Mouse (Mus musculus) forebrain, embryonic 12.5 days (tissue): ENCODE measurements at regions not wholly inside any gene's neighbourhood (a gene's known extent, or its start where the extent isn't known, plus 50 kb on each side); places are given as distances from the start of the nearest gene placed in this dataset.
A peak's percentile ranks its signal among the peaks of the same experiment; 100 is the strongest.

ENCODE experiments used
- ATAC-seq: fragments of 200-750 bp; cut with Nextera tagmentation; 2 replicates; pipeline ENCODE4 v1.8.0; 2017; ENCODE audit warnings: moderate TSS enrichment; ENCODE audit not compliant: low FRiP score
- H3K27ac ChIP-seq: fragments of 300-500 bp; sonication (generic); 2 replicates; pipeline ENCODE4 v1.5.1; 2016; ENCODE audit warnings: mild to moderate bottlenecking
- H3K27me3 ChIP-seq: fragments of 300-500 bp; sonication (generic); 2 replicates; pipeline ENCODE4 v1.6.1; 2016; ENCODE audit warnings: mild to moderate bottlenecking
- H3K36me3 ChIP-seq: fragments of 300-500 bp; sonication (generic); replicated peaks from 2 replicates; pipeline ENCODE4 v1.6.1; 2016; ENCODE audit warnings: mild to moderate bottlenecking
- H3K4me1 ChIP-seq: fragments of 300-500 bp; sonication (generic); 2 replicates; pipeline ENCODE4 v1.6.1; 2016
- H3K4me2 ChIP-seq: fragments of 300-500 bp; sonication (generic); 2 replicates; pipeline ENCODE4 v1.6.1; 2016; ENCODE audit warnings: mild to moderate bottlenecking, moderate library complexity
- H3K4me3 ChIP-seq: fragments of 300-500 bp; sonication (generic); replicated peaks from 2 replicates; pipeline ENCODE4 v1.5.1; 2016; ENCODE audit warnings: mild to moderate bottlenecking
- H3K9ac ChIP-seq: fragments of 300-500 bp; sonication (generic); 2 replicates; pipeline ENCODE4 v1.6.1; 2016; ENCODE audit warnings: mild to moderate bottlenecking
- H3K9me3 ChIP-seq: fragments of 300-500 bp; sonication (generic); 2 replicates; pipeline ENCODE4 v1.6.1; 2016
- WGBS: fragments of 180-500 bp; shearing (Covaris S2); methylation state at CpG from one replicate; pipeline ENCODE4 v1.1.7; 2016; 5-methylcytosine and 5-hydroxymethylcytosine counted together

GRCm38 (mm10) chr15:59154407-59155288 lies 265.6 kb downstream of the Gm49356 start:
- 0 out of 2 replicates have a peak, but pooled peaks cover 2% of the 10 kb centered on the region for H3K27me3 ChIP-seq
- peaks cover 23% of the 10 kb centered on the region for H3K4me1 ChIP-seq
- H3K4me2 ChIP-seq: peak overlapping the region; percentile 15; the same call in 1 of the 2 replicates
- H3K9me3 ChIP-seq: no peaks in the 10 kb centered on the region
- no peak overlapping the region for H3K4me3 ChIP-seq
- peak overlapping the region; percentile 78 for H3K27ac ChIP-seq
- no peaks in the 10 kb centered on the region for H3K36me3 ChIP-seq
- WGBS: 6% methylated on average over 6 of the region's 6 CpGs
- peak overlapping the region; percentile 27 for H3K9ac ChIP-seq
- peak; percentile 73 for ATAC-seq

GRCm38 (mm10) chr15:59155289-59155623 lies 266.2 kb downstream of the Gm49356 start:
- no peak for ATAC-seq
- no peak overlapping the region; the same call in 1 of the 2 replicates for H3K27ac ChIP-seq
- H3K27me3 ChIP-seq: 0 out of 2 replicates have a peak, but pooled peaks cover 2% of the 10 kb centered on the region
- peaks cover 23% of the 10 kb centered on the region for H3K4me1 ChIP-seq
- H3K4me2 ChIP-seq: no peak overlapping the region
- H3K9ac ChIP-seq: no peak overlapping the region
- no peaks in the 10 kb centered on the region for H3K36me3 ChIP-seq
- H3K4me3 ChIP-seq: no peak overlapping the region
- no peaks in the 10 kb centered on the region for H3K9me3 ChIP-seq

GRCm38 (mm10) chr15:59156328-59156727 lies 267.2 kb downstream of the Gm49356 start:
- Histone ChIP-seq H3K27me3 (0 out of 2 replicates have a peak, but pooled peaks cover 2% of the 10 kb centered on the region), H3K4me1 (peaks cover 23% of the 10 kb centered on the region), H3K36me3 (no peaks in the 10 kb centered on the region), H3K27ac (no peak overlapping the region), H3K9me3 (no peaks in the 10 kb centered on the region), H3K9ac (no peak overlapping the region), H3K4me3 (no peak overlapping the region), H3K4me2 (no peak overlapping the region)
- no peak for ATAC-seq
- WGBS: 90% methylated on average over 7 of the region's 7 CpGs

GRCm38 (mm10) chr15:59158760-59159159 lies 269.7 kb downstream of the Gm49356 start:
- H3K27ac ChIP-seq: no peak overlapping the region
- H3K9me3 ChIP-seq: no peaks in the 10 kb centered on the region
- no peak overlapping the region for H3K9ac ChIP-seq
- 0 out of 2 replicates have a peak, but pooled peaks cover 2% of the 10 kb centered on the region for H3K27me3 ChIP-seq
- no peaks in the 10 kb centered on the region for H3K36me3 ChIP-seq
- H3K4me2 ChIP-seq: no peak overlapping the region
- 94% methylated on average over 4 of the region's 4 CpGs for WGBS
- H3K4me1 ChIP-seq: peaks cover 16% of the 10 kb centered on the region
- H3K4me3 ChIP-seq: no peak overlapping the region
- no peak for ATAC-seq

GRCm38 (mm10) chr15:59160931-59161920 lies 272.1 kb downstream of the Gm49356 start:
- Histone ChIP-seq H3K4me1 (no peaks in the 10 kb centered on the region), H3K4me3 (no peak overlapping the region), H3K27me3 (0 out of 2 replicates have a peak, but pooled peaks cover 2% of the 10 kb centered on the region), H3K4me2 (no peak overlapping the region), H3K9ac (no peak overlapping the region), H3K36me3 (no peaks in the 10 kb centered on the region), H3K9me3 (no peaks in the 10 kb centered on the region), H3K27ac (no peak overlapping the region)
- ATAC-seq: no peak
- 94% methylated on average over 16 of the region's 17 CpGs for WGBS

- no peak overlapping the region for H3K4me2 ChIP-seq
- H3K36me3 ChIP-seq: no peaks in the 10 kb centered on the region
- H3K9me3 ChIP-seq: peaks cover 5% of the 10 kb centered on the region; the same call in 1 of the 2 replicates
- H3K4me3 ChIP-seq: no peak overlapping the region
- no peak overlapping the region for H3K9ac ChIP-seq
- 87% methylated on average over 8 of the region's 8 CpGs for whole genome bisulfite sequencing
- H3K27ac ChIP-seq: no peak overlapping the region
- no peak for ATAC-seq
- H3K27me3 ChIP-seq: 0 out of 2 replicates have a peak, but pooled peaks cover 4% of the 10 kb centered on the region
- 0 out of 2 replicates have a peak, but pooled peaks cover 5% of the 10 kb centered on the region for H3K4me1 ChIP-seq
Measured at GRCm38 (mm10) chr15:59167937-59168659, 279.0 kb downstream of the Gm49356 start.

- Histone ChIP-seq H3K9me3 (peaks cover 5% of the 10 kb centered on the region; the same call in 1 of the 2 replicates), H3K4me3 (no peak overlapping the region), H3K4me1 (peaks cover 10% of the 10 kb centered on the region), H3K4me2 (no peak overlapping the region), H3K27ac (no peak overlapping the region), H3K36me3 (no peaks in the 10 kb centered on the region), H3K9ac (no peak overlapping the region), H3K27me3 (0 out of 2 replicates have a peak, but pooled peaks cover 4% of the 10 kb centered on the region)
- 62% methylated on average over 4 of the region's 4 CpGs for WGBS
- no peak for ATAC-seq
Measured at GRCm38 (mm10) chr15:59168660-59169170, 279.6 kb downstream of the Gm49356 start.

GRCm38 (mm10) chr15:59169237-59169797 lies 280.2 kb downstream of the Gm49356 start:
- H3K9me3 ChIP-seq: peaks cover 5% of the 10 kb centered on the region; the same call in 1 of the 2 replicates
- peaks cover 16% of the 10 kb centered on the region for H3K4me1 ChIP-seq
- no peak overlapping the region for H3K4me2 ChIP-seq
- no peak for ATAC-seq
- H3K27me3 ChIP-seq: 0 out of 2 replicates have a peak, but pooled peaks cover 4% of the 10 kb centered on the region
- no peak overlapping the region for H3K9ac ChIP-seq
- WGBS: 94% methylated on average over 12 of the region's 12 CpGs
- H3K4me3 ChIP-seq: no peak overlapping the region
- H3K27ac ChIP-seq: no peak overlapping the region
- H3K36me3 ChIP-seq: no peaks in the 10 kb centered on the region

GRCm38 (mm10) chr15:59169831-59170230 lies 280.7 kb downstream of the Gm49356 start:
- no peak for ATAC-seq
- no peak overlapping the region for H3K27ac ChIP-seq
- 97% methylated on average over 3 of the region's 3 CpGs for WGBS
- peaks cover 21% of the 10 kb centered on the region for H3K4me1 ChIP-seq
- peaks cover 5% of the 10 kb centered on the region; the same call in 1 of the 2 replicates for H3K9me3 ChIP-seq
- 0 out of 2 replicates have a peak, but pooled peaks cover 4% of the 10 kb centered on the region for H3K27me3 ChIP-seq
- H3K4me3 ChIP-seq: no peak overlapping the region
- no peak overlapping the region for H3K4me2 ChIP-seq
- H3K36me3 ChIP-seq: no peaks in the 10 kb centered on the region
- no peak overlapping the region for H3K9ac ChIP-seq

GRCm38 (mm10) chr15:59171120-59171519 lies 282.0 kb downstream of the Gm49356 start:
- Histone ChIP-seq H3K4me1 (peaks cover 27% of the 10 kb centered on the region), H3K36me3 (no peaks in the 10 kb centered on the region), H3K4me3 (no peak overlapping the region), H3K9me3 (peaks cover 5% of the 10 kb centered on the region; the same call in 1 of the 2 replicates), H3K4me2 (no peak overlapping the region), H3K27ac (no peak overlapping the region), H3K9ac (no peak overlapping the region), H3K27me3 (0 out of 2 replicates have a peak, but pooled peaks cover 4% of the 10 kb centered on the region)
- no peak for ATAC-seq
- 40% methylated on average over 6 of the region's 6 CpGs for WGBS
